Mouse (Mus musculus): ENCODE results near the gene Bmp2k.

DNA sequence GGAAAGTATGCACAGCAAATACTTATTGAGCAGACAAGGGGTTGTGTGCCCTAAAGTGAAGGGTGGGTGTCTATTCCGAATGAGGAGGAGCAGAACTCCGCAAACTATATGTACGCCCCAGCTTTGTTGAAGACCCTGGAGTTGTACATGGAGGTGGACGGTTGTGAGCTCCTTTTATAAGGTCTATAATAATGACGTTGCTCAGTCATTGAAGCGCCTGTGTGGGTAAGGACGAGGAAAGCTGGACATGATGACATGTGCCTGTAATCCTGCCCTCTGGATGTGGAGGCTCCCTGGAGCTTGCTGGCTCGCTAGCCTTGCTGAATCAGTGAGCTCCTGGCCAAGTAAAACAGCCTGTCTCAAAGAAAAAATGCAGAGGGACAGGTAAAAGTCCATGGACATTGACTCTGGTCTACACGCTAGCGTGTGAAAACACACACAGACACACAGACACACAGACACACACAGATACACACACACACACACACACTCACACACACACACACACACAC lies 128.0 kb downstream of the Bmp2k start:
- TF ChIP-seq CTCF (IDR thresholded peaks at IDR 0.05; ENCODE audit: low read depth) (no peak), EP300 (IDR thresholded peaks at IDR 0.05; ENCODE audit: low read depth) (no peak)
